Comparison of ENCODE assay signal across 8 mouse cellular contexts in the genomic region with DNA sequence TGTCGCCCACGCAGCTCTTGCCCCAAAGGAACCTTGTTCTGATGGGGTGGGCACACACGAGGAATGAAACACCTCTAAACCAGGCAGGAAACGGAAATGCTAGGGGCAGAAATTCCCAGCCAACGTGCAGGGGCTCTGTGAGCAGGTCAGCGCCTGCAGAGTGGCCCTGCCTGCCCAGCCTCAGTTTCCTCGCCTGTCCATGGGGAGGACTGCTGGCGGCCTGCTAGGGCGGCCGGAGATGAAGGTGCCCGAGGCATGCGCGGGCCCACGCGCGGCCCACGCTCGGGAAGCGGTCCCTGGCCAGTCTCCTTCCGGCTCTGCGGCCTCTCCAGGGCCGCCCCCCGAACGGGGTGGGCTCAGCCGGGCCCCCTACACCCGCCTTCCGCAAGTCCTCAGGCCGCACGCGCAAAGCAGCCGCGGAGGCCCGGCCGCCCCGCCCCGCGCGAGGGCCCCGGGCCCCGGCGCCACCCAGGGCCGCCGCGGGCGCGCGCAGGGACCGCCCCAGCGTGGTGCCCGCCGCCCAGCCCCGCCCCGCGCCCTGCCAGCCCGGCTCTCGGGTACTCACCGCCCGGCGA. TPM values are rescaled to one million over a fixed set of nuclear protein-coding genes. Genes with fewer than 3 reads are reported as not detected.
DNase-seq lines count a peak whose midpoint lies in the region; ATAC-seq and TF ChIP-seq lines count a peak whose summit lies in the region.

No protein-coding gene starts in this region.

- ATAC-seq in embryonic facial prominence, embryonic 11.5 days (replicated peaks; ENCODE audit: insufficient number of reproducible peaks, low FRiP score, low TSS enrichment, low read depth) = peak; percentile 84
- peak; percentile 87 for ATAC-seq in hindbrain, embryonic 11.5 days (ENCODE audit: low FRiP score)
- peak; percentile 91 for ATAC-seq in limb, embryonic 13.5 days (ENCODE audit: low FRiP score, low read depth)

- peaks cover 20% of the 10 kb centered on the region for H3K4me1 ChIP-seq in E14TG2a.4 (replicated peaks; ENCODE audit: low read depth, low read length)
- no peaks in the 10 kb centered on the region; the same call in 1 of the 2 replicates for H3K4me1 ChIP-seq in embryonic facial prominence, embryonic 11.5 days (ENCODE audit: control insufficient read depth, insufficient read depth, low read length)
- H3K4me1 ChIP-seq in hindbrain, embryonic 11.5 days (replicated peaks; ENCODE audit: control insufficient read depth, insufficient read depth, low read length) = peaks cover 4% of the 10 kb centered on the region; the same call in 1 of the 2 replicates
- peaks cover 15% of the 10 kb centered on the region for H3K4me1 ChIP-seq in limb, embryonic 13.5 days
- H3K4me1 ChIP-seq in testis, adult 2 months (ENCODE audit: control insufficient read depth, insufficient read depth, low read length) = peaks cover 11% of the 10 kb centered on the region

- peak overlapping the region; percentile 82 for H3K9ac ChIP-seq in embryonic facial prominence, embryonic 11.5 days (replicated peaks; ENCODE audit: low read length)
- peak overlapping the region; percentile 84 for H3K9ac ChIP-seq in hindbrain, embryonic 11.5 days (ENCODE audit: low read depth, low read length)
- peak overlapping the region; percentile 84 for H3K9ac ChIP-seq in limb, embryonic 13.5 days

- no peaks in the 10 kb centered on the region for H3K36me3 ChIP-seq in E14TG2a.4 (ENCODE audit: insufficient read depth, low read length)
- H3K36me3 ChIP-seq in embryonic facial prominence, embryonic 11.5 days (replicated peaks; ENCODE audit: control insufficient read depth, insufficient read depth, low read depth, low read length) = no peaks in the 10 kb centered on the region
- H3K36me3 ChIP-seq in hindbrain, embryonic 11.5 days (ENCODE audit: control insufficient read depth, insufficient read depth, low read length) = no peaks in the 10 kb centered on the region
- H3K36me3 ChIP-seq in limb, embryonic 13.5 days = no peaks in the 10 kb centered on the region
- no peaks in the 10 kb centered on the region for H3K36me3 ChIP-seq in testis, adult 2 months (ENCODE audit: control insufficient read depth, insufficient read depth, low read length)

- TF ChIP-seq CTCF in E14TG2a.4 (conservative IDR thresholded peaks at IDR 0.05; ENCODE audit: low read length) = no peak
- no peak for TF ChIP-seq CTCF in testis, adult 2 months (IDR thresholded peaks at IDR 0.05; ENCODE audit: control insufficient read depth, insufficient read depth, insufficient replicate concordance, low read depth, low read length)

- DNase-seq in B cell, adult 2 months = peak; percentile 61 to 70
- DNase-seq in embryonic facial prominence, embryonic 11.5 days (ENCODE audit: low spot score) = peak; percentile 77
- DNase-seq in hindbrain, embryonic 11.5 days (ENCODE audit: low spot score) = peak; percentile 71
- DNase-seq in naive thymus-derived CD4-positive, alpha-beta T cell, adult 2 months (ENCODE audit: low read depth) = peak; percentile 58
- DNase-seq in cerebellum, adult 9-11 months = no peak

- H3K9me3 ChIP-seq in E14TG2a.4 (ENCODE audit: low read length) = no peaks in the 10 kb centered on the region
- H3K9me3 ChIP-seq in embryonic facial prominence, embryonic 11.5 days (replicated peaks; ENCODE audit: control insufficient read depth, low read length) = no peaks in the 10 kb centered on the region
- no peaks in the 10 kb centered on the region for H3K9me3 ChIP-seq in hindbrain, embryonic 11.5 days (ENCODE audit: control insufficient read depth, low read length)
- H3K9me3 ChIP-seq in limb, embryonic 13.5 days = no peaks in the 10 kb centered on the region

- peak overlapping the region; percentile 81 for H3K4me3 ChIP-seq in E14TG2a.4 (replicated peaks; ENCODE audit: low read length)
- H3K4me3 ChIP-seq in embryonic facial prominence, embryonic 11.5 days (ENCODE audit: low read depth, low read length) = peak overlapping the region; percentile 51
- H3K4me3 ChIP-seq in hindbrain, embryonic 11.5 days (ENCODE audit: low read depth, low read length) = peak overlapping the region; percentile 60
- H3K4me3 ChIP-seq in limb, embryonic 13.5 days = peak overlapping the region; percentile 61
- H3K4me3 ChIP-seq in testis, adult 2 months (ENCODE audit: control insufficient read depth, low read depth, low read length) = peak overlapping the region; percentile 25

- peaks cover 89% of the 10 kb centered on the region for H3K27me3 ChIP-seq in E14TG2a.4 (ENCODE audit: insufficient read depth, low read length)
- no peaks in the 10 kb centered on the region for H3K27me3 ChIP-seq in embryonic facial prominence, embryonic 11.5 days (ENCODE audit: control insufficient read depth, insufficient read depth, low read length)
- no peaks in the 10 kb centered on the region for H3K27me3 ChIP-seq in hindbrain, embryonic 11.5 days (ENCODE audit: control insufficient read depth, insufficient read depth, low read length)
- peaks cover 23% of the 10 kb centered on the region for H3K27me3 ChIP-seq in limb, embryonic 13.5 days
- no peaks in the 10 kb centered on the region for H3K27me3 ChIP-seq in testis, adult 2 months (ENCODE audit: control insufficient read depth, insufficient read depth, low read length)

- 2% methylated on average over 48 of the region's 59 CpGs for WGBS in embryonic facial prominence, embryonic 11.5 days
- 6% methylated on average over 19 of the region's 59 CpGs for WGBS in hindbrain, embryonic 11.5 days
- 3% methylated on average over 50 of the region's 59 CpGs for whole genome bisulfite sequencing in limb, embryonic 13.5 days

- H3K4me2 ChIP-seq in embryonic facial prominence, embryonic 11.5 days (ENCODE audit: low read depth, low read length) = peak overlapping the region; percentile 88
- H3K4me2 ChIP-seq in hindbrain, embryonic 11.5 days (replicated peaks; ENCODE audit: low read depth, low read length) = peak overlapping the region; percentile 85
- peak overlapping the region; percentile 85 for H3K4me2 ChIP-seq in limb, embryonic 13.5 days (replicated peaks)

- no peak overlapping the region; the same call in 1 of the 2 replicates for H3K27ac ChIP-seq in embryonic facial prominence, embryonic 11.5 days (replicated peaks; ENCODE audit: low read depth, low read length)
- H3K27ac ChIP-seq in hindbrain, embryonic 11.5 days (ENCODE audit: low read depth, low read length) = no peak overlapping the region
- H3K27ac ChIP-seq in limb, embryonic 13.5 days = peak overlapping the region; percentile 28; the same call in 1 of the 2 replicates
- no peak overlapping the region for H3K27ac ChIP-seq in testis, adult 2 months (ENCODE audit: control insufficient read depth, insufficient read depth, low read depth, low read length)

- TF ChIP-seq POLR2A in testis, adult 2 months (IDR thresholded peaks at IDR 0.05; ENCODE audit: control insufficient read depth, low read depth, low read length) = no peak

RNA-seq across cellular contexts. Expression of a gene that starts 0.4 kb away (rescaled TPM):
- polyA plus RNA-seq in embryonic facial prominence, embryonic 11.5 days (2014; fragmentation: Nextera tagmentation; extraction: Ambion mirVana) = 4.9 and 5.3 TPM in 2 replicates
- 13.0 and 16.1 TPM in 2 replicates for polyA plus RNA-seq in hindbrain, embryonic 11.5 days (2014; fragmentation: Nextera tagmentation; extraction: Ambion mirVana)
- 8.0 and 8.2 TPM in 2 replicates for polyA plus RNA-seq in limb, embryonic 13.5 days (2015; fragmentation: Nextera tagmentation; extraction: Ambion mirVana)
- 4.6 TPM in 2 replicates for polyA plus RNA-seq in testis, adult 2 months (2012; rRNA removed)

Comparison
In these comparisons a context has a peak if more than half of its experiments do, and no peak if none do; other contexts are left out.
1. H3K4me3 ChIP-seq: peak in every context shown above with its lines; median percentile 81 in E14TG2a.4; 61 in limb, embryonic 13.5 days; 60 in hindbrain, embryonic 11.5 days; 51 in embryonic facial prominence, embryonic 11.5 days; 25 in testis, adult 2 months.